Mouse (Mus musculus): ENCODE data around the gene Trim11. TPM values are rescaled to one million over a fixed set of nuclear protein-coding genes. Genes with fewer than 3 reads are reported as not detected.

The Trim11 gene
- total and polyA plus RNA-seq, 3 experiments, result 24.8 to 27.0 TPM; not detected in 1

DNA sequence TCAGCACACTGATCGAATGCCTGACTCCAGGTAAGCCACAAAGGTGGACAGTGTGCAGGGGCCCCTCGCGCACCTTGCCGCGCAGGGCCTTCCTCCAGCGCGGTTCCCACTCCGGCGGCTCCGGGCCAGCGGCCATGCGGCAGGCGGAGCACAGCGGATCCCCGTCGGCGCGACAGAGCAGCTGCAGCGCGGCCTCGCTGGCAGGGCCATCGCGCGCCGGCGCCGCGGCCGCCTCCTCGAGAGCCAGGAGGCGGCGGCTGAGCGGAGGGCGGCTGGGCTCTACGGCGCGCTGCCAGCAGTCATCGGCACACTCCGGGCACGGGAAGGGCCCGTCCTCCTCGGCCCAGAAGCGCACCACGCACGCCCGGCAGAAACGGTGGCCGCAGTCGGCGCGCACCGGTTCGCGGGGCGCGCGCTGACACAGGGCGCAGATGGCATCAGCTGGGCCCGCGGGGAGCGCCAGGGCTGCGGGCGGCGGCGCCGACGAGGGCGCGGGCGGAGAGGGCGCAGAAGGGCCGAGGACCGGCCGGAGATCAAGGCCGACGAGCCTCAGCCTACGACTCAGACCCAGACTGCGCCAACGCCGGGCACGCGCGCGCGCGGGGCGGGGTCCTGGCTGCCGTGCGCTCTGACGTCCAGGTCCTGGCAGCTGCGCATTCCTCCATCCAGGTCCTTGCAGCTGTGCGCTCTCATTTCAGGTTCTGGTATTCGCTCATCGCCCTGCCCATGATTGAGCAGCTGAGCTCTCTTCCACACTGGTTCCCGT is 39.4 kb upstream of the Trim11 start, which contains the start of gene Rnf187 (continued):
- no peak for TF ChIP-seq EP300 (IDR thresholded peaks at IDR 0.05; ENCODE audit: low read depth in 1 of 2, low read length in 2 of 2)
- TF ChIP-seq TCF12 (IDR thresholded peaks at IDR 0.05; ENCODE audit: low read depth, low read length), result peak; percentile 75
- peak; percentile 73 for TF ChIP-seq NRF1 (IDR thresholded peaks at IDR 0.05; ENCODE audit: insufficient read depth, low read depth, low read length, poor library complexity, severe bottlenecking)
- TF ChIP-seq CHD1 (IDR thresholded peaks at IDR 0.05; ENCODE audit: low read depth, low read length), result no peak
- TF ChIP-seq UBTF (IDR thresholded peaks at IDR 0.05; ENCODE audit: borderline replicate concordance, insufficient read depth, low read depth, low read length), result no peak
- no peak; the same call in 1 of the 2 replicates for TF ChIP-seq KAT2A (conservative IDR thresholded peaks at IDR 0.05; ENCODE audit: low read depth, low read length)
- TF ChIP-seq ZNF384 (IDR thresholded peaks at IDR 0.05; ENCODE audit: low read depth, low read length), result no peak
- peak; percentile 92 to 93 for TF ChIP-seq POLR2A (IDR thresholded peaks at IDR 0.05; ENCODE audit: control insufficient read depth in 1 of 2, insufficient read depth in 1 of 2, low read depth in 1 of 2, low read length in 2 of 2, poor library complexity in 1 of 2)
- TF ChIP-seq USF1 (IDR thresholded peaks at IDR 0.05; ENCODE audit: low read depth, low read length), result no peak
- no peak for TF ChIP-seq ELF1 (IDR thresholded peaks at IDR 0.05; ENCODE audit: low read depth, low read length)
- peak; percentile 91 for TF ChIP-seq SIN3A (IDR thresholded peaks at IDR 0.05; ENCODE audit: low read length)
- TF ChIP-seq ETS1 (IDR thresholded peaks at IDR 0.05; ENCODE audit: low read depth, low read length), result peak; percentile 24; the same call in 1 of the 2 replicates

DNA sequence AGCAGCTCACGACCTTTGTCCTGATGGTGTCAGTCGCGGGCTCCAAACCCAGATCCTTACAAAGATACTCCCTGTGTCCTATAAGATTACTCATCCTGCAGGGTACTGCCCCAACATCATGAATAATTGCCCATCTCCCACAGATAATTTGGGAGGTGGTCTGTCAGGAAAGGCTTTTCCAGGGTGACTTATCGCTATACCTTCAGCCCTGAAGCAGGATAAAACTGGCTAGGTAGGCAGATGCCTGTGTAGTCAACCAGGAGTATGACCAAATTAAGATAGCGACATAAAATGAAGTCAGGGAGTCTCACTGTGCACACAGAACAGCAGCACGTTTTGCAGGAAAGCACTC is 38.8 kb upstream of the Trim11 start:
- no peaks in the 10 kb centered on the region for H3K9me3 ChIP-seq (replicated peaks; ENCODE audit: insufficient read depth, low read length)
- no peak for DNase-seq (ENCODE audit: low read depth, low spot score)
- H3K4me1 ChIP-seq (ENCODE audit: control insufficient read depth in 1 of 2, insufficient read depth in 2 of 2, low read length in 2 of 2), result peaks cover 2 to 16% of the 10 kb centered on the region in 2 experiments; a peak in 3 of 4 replicates
- peak overlapping the region in 1 of 2 experiments; percentile 46; a peak in 2 of 4 replicates for H3K4me3 ChIP-seq (ENCODE audit: control insufficient read depth in 1 of 2, insufficient read depth in 1 of 2, low read depth in 2 of 2, low read length in 2 of 2)
- peak overlapping the region; percentile 37; the same call in 1 of the 2 replicates for H3K9ac ChIP-seq (ENCODE audit: control insufficient read depth, low read depth, low read length, poor library complexity, severe bottlenecking)
- TF ChIP-seq CHD1 (IDR thresholded peaks at IDR 0.05; ENCODE audit: low read depth, low read length) (no peak), ETS1 (IDR thresholded peaks at IDR 0.05; ENCODE audit: low read depth, low read length) (no peak), GATA1 (IDR thresholded peaks at IDR 0.05; ENCODE audit: low read depth, low read length) (0 out of 2 replicates have a peak, but pooled peaks have one; percentile 0), NRF1 (IDR thresholded peaks at IDR 0.05; ENCODE audit: insufficient read depth, low read depth, low read length, poor library complexity, severe bottlenecking) (no peak), MXI1 (IDR thresholded peaks at IDR 0.05; ENCODE audit: low read depth, low read length) (no peak)
- no peak overlapping the region for H3K27ac ChIP-seq (ENCODE audit: control insufficient read depth, low read depth, low read length)
- H3K36me3 ChIP-seq (ENCODE audit: control insufficient read depth in 1 of 2, insufficient read depth in 2 of 2, low read length in 2 of 2), result peaks cover 3 to 8% of the 10 kb centered on the region in 2 experiments
- H3K27me3 ChIP-seq (ENCODE audit: control insufficient read depth in 1 of 2, insufficient read depth in 2 of 2, low read length in 2 of 2), result peaks cover 0 to under 1% of the 10 kb centered on the region in 2 experiments; a peak in 2 of 4 replicates
- H3K79me2 ChIP-seq (ENCODE audit: control insufficient read depth, insufficient read depth, low read length, poor library complexity), result peaks cover 17% of the 10 kb centered on the region

DNA sequence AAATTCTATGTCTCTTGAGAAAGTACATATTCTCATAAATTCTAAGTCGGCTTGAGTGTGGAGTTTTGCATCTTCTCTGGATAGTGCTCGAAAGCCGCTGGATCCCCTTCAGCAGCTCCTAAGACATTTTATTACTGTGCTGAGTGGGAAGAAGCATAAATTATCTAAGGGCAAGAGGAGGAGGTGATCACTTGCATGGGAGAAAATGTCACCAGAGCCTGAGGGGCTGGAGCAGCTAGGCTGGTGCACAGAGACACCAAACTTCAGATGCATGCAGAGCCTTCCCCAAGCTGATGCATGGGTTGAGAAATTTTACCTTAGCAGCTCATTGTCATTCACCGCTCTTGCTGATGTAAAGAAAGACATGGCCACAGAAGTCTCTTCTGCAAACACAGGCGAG is 33.8 kb upstream of the Trim11 start:
- H3K4me3 ChIP-seq (ENCODE audit: control insufficient read depth in 1 of 2, insufficient read depth in 1 of 2, low read depth in 2 of 2, low read length in 2 of 2), result no peak overlapping the region
- DNase-seq (ENCODE audit: low read depth, low spot score), result no peak
- H3K4me1 ChIP-seq (ENCODE audit: control insufficient read depth in 1 of 2, insufficient read depth in 2 of 2, low read length in 2 of 2), result peaks cover 0 to 2% of the 10 kb centered on the region in 2 experiments; a peak in 2 of 4 replicates
- peaks cover 4 to 6% of the 10 kb centered on the region in 2 experiments for H3K27me3 ChIP-seq (ENCODE audit: control insufficient read depth in 1 of 2, insufficient read depth in 2 of 2, low read length in 2 of 2)
- H3K9me3 ChIP-seq (replicated peaks; ENCODE audit: insufficient read depth, low read length), result no peaks in the 10 kb centered on the region
- no peaks in the 10 kb centered on the region; the same call in 1 of the 2 replicates for H3K79me2 ChIP-seq (ENCODE audit: control insufficient read depth, insufficient read depth, low read length, poor library complexity)
- no peak overlapping the region for H3K27ac ChIP-seq (ENCODE audit: control insufficient read depth, low read depth, low read length)
- no peak overlapping the region for H3K9ac ChIP-seq (ENCODE audit: control insufficient read depth, low read depth, low read length, poor library complexity, severe bottlenecking)
- TF ChIP-seq ZNF384 (IDR thresholded peaks at IDR 0.05; ENCODE audit: low read depth, low read length) (no peak), SMC3 (IDR thresholded peaks at IDR 0.05; ENCODE audit: low read depth, low read length) (no peak), USF2 (IDR thresholded peaks at IDR 0.05; ENCODE audit: borderline replicate concordance in 1 of 2, insufficient read depth in 1 of 2, low read depth in 1 of 2, low read length in 2 of 2) (no peak), POLR2AphosphoS5 (IDR thresholded peaks at IDR 0.05; ENCODE audit: borderline replicate concordance, low read depth, low read length) (no peak)
- no peaks in the 10 kb centered on the region for H3K36me3 ChIP-seq (ENCODE audit: control insufficient read depth in 1 of 2, insufficient read depth in 2 of 2, low read length in 2 of 2)

All from MEL (cell line).